Mouse (Mus musculus) G1E-ER4 (cell line): ENCODE data around the gene Syce1l. TPM values are rescaled to one million over a fixed set of nuclear protein-coding genes. Genes with fewer than 3 reads are reported as not detected.

ENCODE experiments used
- GATA1 ChIP-seq: IDR thresholded peaks from one replicate; pipeline ENCODE4 v1.8.0; 2012; ENCODE audit warnings: low read length, inconsistent platforms
- polyA plus RNA-seq: library from polyadenylated mRNA; stranded (reverse); fragments of >175 nt; gene quantifications from 2 replicates; pipeline ENCODE4 v1.2.3, GENCODE M21; 2012

Syce1l gene
- polyA plus RNA-seq, 1 experiment = 0.16 TPM

DNA sequence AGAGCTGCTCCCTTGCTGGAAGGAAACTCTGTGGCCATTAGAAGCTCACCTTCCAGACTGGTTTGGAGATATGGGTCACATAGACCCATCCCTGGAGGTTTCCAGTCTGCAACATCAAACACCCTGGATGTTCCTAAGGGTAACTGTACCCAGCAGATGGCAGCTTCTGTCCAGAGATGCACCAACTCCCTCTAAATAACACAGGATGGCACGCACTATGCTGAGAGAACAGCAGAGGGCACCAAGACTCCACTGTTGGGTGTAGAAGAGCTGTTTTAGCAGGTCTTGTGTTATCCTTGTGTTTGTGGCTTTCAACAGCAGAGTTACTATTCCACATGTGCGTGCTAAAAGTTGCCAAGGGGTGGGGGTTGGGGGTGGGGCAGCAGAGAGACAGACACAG is 21.5 kb downstream of the Syce1l start:
- no peak for TF ChIP-seq GATA1

- no peak for TF ChIP-seq GATA1
Measured at GRCm38 (mm10) chr8:113665036-113665435, 22.0 kb downstream of the Syce1l start.

GRCm38 (mm10) chr8:113665951-113666350 is 22.9 kb downstream of the Syce1l start:
- no peak for TF ChIP-seq GATA1

- TF ChIP-seq GATA1 = no peak
Measured at GRCm38 (mm10) chr8:113666714-113667432, 23.9 kb downstream of the Syce1l start.

DNA sequence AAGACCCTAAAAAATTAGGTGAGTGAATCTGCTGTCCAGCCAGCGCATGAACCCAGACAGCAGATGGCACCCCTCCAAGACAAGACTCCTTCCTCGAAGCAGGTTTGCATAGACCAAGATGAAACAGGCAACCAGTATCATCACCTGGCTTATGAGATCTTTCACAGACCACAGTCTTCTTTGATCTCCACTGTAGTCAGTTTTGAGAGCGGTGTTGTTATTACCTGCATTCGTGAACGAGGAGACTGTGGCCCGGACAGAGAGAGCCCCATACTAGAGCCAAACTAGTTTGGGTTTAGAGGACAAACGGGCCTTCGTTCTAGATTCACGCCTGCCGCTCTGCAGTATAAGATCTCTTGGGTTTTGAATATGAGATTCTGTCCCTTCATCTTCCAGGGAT is 26.9 kb downstream of the Syce1l start:
- TF ChIP-seq GATA1 = no peak

GRCm38 (mm10) chr8:113672599-113673255 is 29.7 kb downstream of the Syce1l start:
- TF ChIP-seq GATA1 = no peak

- TF ChIP-seq GATA1 = no peak
Measured at GRCm38 (mm10) chr8:113673300-113673699, 30.3 kb downstream of the Syce1l start.

GRCm38 (mm10) chr8:113674611-113675010 is 31.6 kb downstream of the Syce1l start:
- TF ChIP-seq GATA1 = no peak

DNA sequence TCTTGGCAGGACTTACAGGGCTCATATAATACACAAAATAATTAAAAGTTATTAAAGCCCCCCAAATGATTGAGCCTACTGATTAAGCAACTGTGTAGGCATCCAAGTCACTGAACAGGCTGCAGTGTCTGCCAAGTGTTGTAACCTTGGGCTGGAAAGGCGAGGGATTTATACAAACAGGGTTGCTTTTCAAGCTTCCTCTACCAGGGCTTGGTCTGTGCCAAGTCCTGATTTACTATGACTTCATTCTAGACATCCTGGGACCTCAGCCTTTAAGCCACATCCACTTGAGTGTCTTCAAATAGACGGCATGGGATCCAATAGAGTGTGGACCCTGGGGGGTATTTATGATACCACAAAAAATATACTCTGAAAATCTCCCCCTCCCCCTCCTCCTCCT is 32.3 kb downstream of the Syce1l start:
- TF ChIP-seq GATA1 = no peak

- TF ChIP-seq GATA1 = no peak
Measured at GRCm38 (mm10) chr8:113676811-113677210, 33.8 kb downstream of the Syce1l start.

DNA sequence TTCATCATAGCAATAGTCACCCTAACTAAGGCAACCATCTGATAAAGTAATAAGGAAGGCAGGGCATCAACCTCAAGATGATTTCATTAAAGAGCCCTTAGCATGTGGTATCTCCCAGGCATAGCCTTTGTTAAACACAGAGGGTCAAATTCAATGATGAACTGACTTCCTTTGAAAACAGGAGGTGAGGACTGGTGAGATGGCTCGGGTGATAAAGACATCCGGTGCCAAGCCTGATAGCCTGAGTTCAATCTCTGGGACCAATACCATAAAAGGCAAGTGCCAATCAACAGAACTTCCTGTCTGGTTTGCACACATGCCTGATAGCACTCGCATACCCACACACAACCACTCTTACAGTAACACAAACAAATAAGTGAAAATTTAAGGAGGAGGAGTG is 36.3 kb downstream of the Syce1l start:
- TF ChIP-seq GATA1 = no peak

DNA sequence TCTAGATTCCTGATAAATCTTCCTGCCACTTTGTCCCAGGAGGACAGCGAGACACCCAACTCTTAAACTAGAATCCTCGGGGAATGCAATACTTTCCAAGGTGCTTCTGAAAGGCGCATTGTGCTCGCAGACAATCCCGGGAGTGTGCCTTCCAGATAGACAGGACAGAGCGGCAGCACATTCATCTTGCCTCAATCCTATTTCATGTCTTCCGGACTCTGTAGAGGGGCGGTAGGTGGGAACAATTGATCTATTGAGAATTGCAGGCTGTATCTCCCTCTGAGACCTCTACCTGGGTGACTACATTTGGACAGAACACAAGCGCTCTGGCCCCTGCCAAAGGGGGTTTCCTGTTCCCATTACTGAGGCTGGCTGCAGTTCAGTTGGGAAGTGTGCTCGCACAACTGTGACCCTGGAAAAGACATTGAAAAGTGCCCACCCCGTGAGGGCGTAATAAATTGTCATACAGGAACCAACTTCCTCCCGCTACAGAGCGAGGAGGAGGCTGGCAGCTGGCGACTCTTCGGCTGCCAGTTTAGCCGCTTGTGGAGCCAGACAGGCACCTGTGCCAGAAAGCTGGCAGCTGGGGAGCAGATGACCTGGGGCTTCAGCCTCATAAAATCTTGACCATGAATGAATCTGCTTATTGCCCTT is 45.0 kb downstream of the Syce1l start:
- no peak for TF ChIP-seq GATA1

DNA sequence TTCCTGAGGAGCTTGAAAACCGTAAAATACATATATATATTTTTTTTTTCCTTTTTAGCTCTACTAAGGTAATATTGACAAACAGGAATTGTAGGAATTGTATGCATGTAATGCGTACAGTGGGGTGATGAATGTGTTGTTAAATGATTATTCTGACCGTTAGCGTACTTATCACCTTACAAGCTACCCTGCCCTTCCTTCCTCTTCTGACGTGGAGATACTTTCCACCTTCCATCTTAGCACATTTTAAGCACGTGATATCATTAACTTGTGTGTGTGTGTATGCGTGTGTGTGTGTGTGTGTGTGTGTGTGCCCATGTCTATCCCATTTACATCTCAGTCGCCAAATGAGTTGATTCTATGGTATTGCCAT is 45.5 kb downstream of the Syce1l start:
- TF ChIP-seq GATA1 = no peak

DNA sequence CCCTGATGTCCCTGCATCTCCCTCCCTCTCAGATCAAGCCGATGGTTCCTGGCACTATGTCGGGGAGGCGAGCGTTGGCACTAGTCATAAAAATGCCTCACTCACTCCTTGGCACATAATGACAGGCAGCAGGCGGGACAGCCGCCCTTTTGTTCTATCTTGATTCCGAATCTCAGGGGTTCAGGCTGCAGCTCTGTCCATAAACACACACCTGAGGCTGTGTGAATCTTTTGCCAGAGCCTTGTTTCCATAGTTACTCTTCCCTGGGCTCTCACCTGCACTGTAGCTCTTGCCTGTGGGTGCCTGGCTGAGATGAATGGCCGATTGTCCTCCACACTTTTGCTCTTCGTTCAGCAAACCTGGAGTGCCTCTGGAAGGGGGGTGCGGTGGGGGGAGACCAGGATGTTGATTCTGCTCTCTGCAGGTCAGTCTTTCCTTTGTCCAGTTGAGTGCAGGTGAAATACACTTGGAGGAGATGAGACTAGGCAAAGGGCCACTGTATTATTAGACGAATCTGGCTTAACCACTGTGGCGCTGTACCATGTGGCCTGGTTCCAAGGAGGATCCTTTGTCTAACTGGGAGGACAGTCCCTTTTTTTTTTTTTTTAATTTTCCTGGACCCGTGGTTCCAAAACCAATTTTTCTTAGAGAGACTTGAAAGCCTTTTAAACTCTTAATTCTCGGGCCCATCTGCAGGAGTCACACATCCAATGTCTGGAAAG is 48.8 kb downstream of the Syce1l start:
- TF ChIP-seq GATA1 = no peak

DNA sequence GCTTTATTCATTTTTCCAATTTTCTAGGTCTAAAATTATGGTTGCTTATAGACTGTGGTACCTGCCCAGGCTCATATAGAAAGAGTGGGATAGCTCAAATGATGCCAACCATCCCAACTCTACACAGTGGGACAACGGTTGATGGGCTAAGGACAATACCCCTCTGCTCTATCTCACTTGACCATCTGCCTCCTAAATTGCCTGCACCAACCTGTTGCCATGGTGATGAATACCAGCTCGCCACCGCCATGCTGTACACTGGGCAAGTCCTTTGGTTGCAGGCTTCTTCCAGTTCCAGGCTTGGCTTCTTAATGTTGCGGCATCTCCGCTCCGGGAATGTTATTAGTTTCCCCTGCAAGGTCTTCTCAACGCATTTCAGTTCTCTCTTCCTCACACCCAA is 62.0 kb downstream of the Syce1l start:
- no peak for TF ChIP-seq GATA1

Other genes starting within 250 kb of the Syce1l start
- 13.1 and 15.0 TPM in 2 replicates for gene Mon1b, start 7.6 kb upstream of the Syce1l start, polyA plus RNA-seq
- gene Adamts18, start 205.5 kb downstream of the Syce1l start, polyA plus RNA-seq = not detected in 2 replicates